12 mouse cellular contexts compared by ENCODE assay signal in genomic region chr19:19108596-19109381, GRCm38 (mm10). TPM values are rescaled to one million over a fixed set of nuclear protein-coding genes. Genes with fewer than 3 reads are reported as not detected.
DNase-seq lines count a peak whose midpoint lies in the region; ATAC-seq lines count a peak whose summit lies in the region.
"Had no signal": no experiment of that assay in that cellular context is flagged by ENCODE, and none has a peak within 500 bp of the region (broad histone marks: within the 10 kb centered on the region; RNA-seq: fewer than 3 reads in every experiment).

No protein-coding gene starts in this region.

- H3K4me3 ChIP-seq in heart, embryonic 11.5 days (ENCODE audit: low read depth, low read length) = no peak overlapping the region
- peak overlapping the region; percentile 50 for H3K4me3 ChIP-seq in midbrain, embryonic 13.5 days (replicated peaks)
- H3K4me3 ChIP-seq: liver, embryonic 15.5 days had no signal

- H3K4me1 ChIP-seq in heart, embryonic 11.5 days (ENCODE audit: control insufficient read depth, insufficient read depth, low read length) = no peaks in the 10 kb centered on the region
- peaks cover 29% of the 10 kb centered on the region for H3K4me1 ChIP-seq in midbrain, embryonic 13.5 days (replicated peaks)

- 31% methylated on average over 13 of the region's 13 CpGs for WGBS in heart, embryonic 11.5 days (ENCODE audit: insufficient replicate concordance)
- 30% methylated on average over 13 of the region's 13 CpGs for WGBS in midbrain, embryonic 13.5 days

- peaks cover 27% of the 10 kb centered on the region for H3K27me3 ChIP-seq in heart, embryonic 11.5 days (ENCODE audit: control insufficient read depth, insufficient read depth, low read length)
- H3K27me3 ChIP-seq in midbrain, embryonic 13.5 days = peaks cover 12% of the 10 kb centered on the region

- no peak for ATAC-seq in heart, embryonic 11.5 days (replicated peaks; ENCODE audit: insufficient number of reproducible peaks, low FRiP score, low TSS enrichment)
- no peak for ATAC-seq in midbrain, embryonic 13.5 days
- no peak for ATAC-seq in granulocyte monocyte progenitor cell, adult 5-6 weeks (replicated peaks; ENCODE audit: poor library complexity, severe bottlenecking)

- H3K9me3 ChIP-seq in heart, embryonic 11.5 days (replicated peaks; ENCODE audit: control insufficient read depth, low read length) = no peaks in the 10 kb centered on the region
- no peaks in the 10 kb centered on the region for H3K9me3 ChIP-seq in midbrain, embryonic 13.5 days
- H3K9me3 ChIP-seq: liver, embryonic 15.5 days had no signal

- no peak for DNase-seq in heart, adult 8-10 months (ENCODE audit: low spot score)
- peak; percentile 64 for DNase-seq in Muller cell, postnatal 12 days (ENCODE audit: inconsistent ontology term)
- DNase-seq in frontal cortex, postnatal 36 days (ENCODE audit: low spot score in 2 of 2) = peak; percentile 26 to 46
- no peak for DNase-seq in adrenal gland, postnatal 10 days
- no peak for DNase-seq in natural killer cell, adult 2 months (ENCODE audit: low spot score in 2 of 2)
- DNase-seq: cerebellum, adult 9-11 months; gastrocnemius, adult 2 months; kidney, postnatal 10 days had no signal

- H3K4me2 ChIP-seq in heart, embryonic 11.5 days = peak overlapping the region; percentile 25; the same call in 1 of the 2 replicates
- H3K4me2 ChIP-seq in midbrain, embryonic 13.5 days (replicated peaks) = peak overlapping the region; percentile 81
- H3K4me2 ChIP-seq: liver, embryonic 15.5 days had no signal

- H3K27ac ChIP-seq in heart, embryonic 11.5 days (ENCODE audit: low read depth, low read length) = no peak overlapping the region
- no peak overlapping the region for H3K27ac ChIP-seq in midbrain, embryonic 13.5 days
- H3K27ac ChIP-seq: gastrocnemius, adult 2 months; liver, embryonic 15.5 days had no signal

- H3K9ac ChIP-seq in heart, embryonic 11.5 days (ENCODE audit: low read depth, low read length) = no peak overlapping the region
- H3K9ac ChIP-seq in midbrain, embryonic 13.5 days (replicated peaks) = 0 out of 2 replicates have a peak overlapping the region, but pooled peaks have one; percentile 32
- H3K9ac ChIP-seq: liver, embryonic 15.5 days had no signal

- H3K36me3 ChIP-seq in heart, embryonic 11.5 days (ENCODE audit: control insufficient read depth, insufficient read depth, low read length) = no peaks in the 10 kb centered on the region
- H3K36me3 ChIP-seq in midbrain, embryonic 13.5 days = no peaks in the 10 kb centered on the region
- H3K36me3 ChIP-seq: liver, embryonic 15.5 days had no signal

RNA-seq across cellular contexts. Expression of gene Rorb, which starts 2.2 kb away (rescaled TPM):
- polyA plus RNA-seq in heart, embryonic 11.5 days (2014; fragmentation: Nextera tagmentation; extraction: Ambion mirVana) = 0.18 and 0.21 TPM in 2 replicates
- total RNA-seq in heart, adult 8-10 months (2022) = under 1 TPM; 0.50 to 0.68 (median 0.62) TPM
- 8.8 and 9.7 TPM in 2 replicates for polyA plus RNA-seq in midbrain, embryonic 13.5 days (2015; fragmentation: Nextera tagmentation; extraction: Ambion mirVana)
- not detected in 2 replicates for total RNA-seq in granulocyte monocyte progenitor cell, adult 5-6 weeks (2014; fragmentation: Nextera tagmentation)
- total RNA-seq in granulocyte monocyte progenitor cell, adult 5-6 weeks (2017) = not detected in 2 replicates
- under 1 TPM; 0.54 to 0.85 TPM for total RNA-seq in adrenal gland, postnatal 10 days (2021)

Comparison
In these comparisons a context has a peak if more than half of its experiments do, and no peak if none do; other contexts are left out.
1. DNase-seq: peak in Muller cell, postnatal 12 days (single experiment) and frontal cortex, postnatal 36 days (2 of 2); none in heart, adult 8-10 months (single experiment), adrenal gland, postnatal 10 days (single experiment) and natural killer cell, adult 2 months (0 of 2).